Mouse (Mus musculus) bone marrow, adult 2 months (tissue): ENCODE measurements around the gene Tnik. TPM values are rescaled to one million over a fixed set of nuclear protein-coding genes. Genes with fewer than 3 reads are reported as not detected.

ENCODE experiments used
- H3K27ac ChIP-seq: fragments of 200-500 bp; 2 replicates; pipeline ENCODE4 v1.5.1; 2012; ENCODE audit warnings: low read depth, mild to moderate bottlenecking, control low read depth, inconsistent platforms, low read length; ENCODE audit not compliant: control insufficient read depth, poor library complexity, insufficient read depth
- H3K4me1 ChIP-seq: fragments of 200-500 bp; 2 replicates; pipeline ENCODE4 v1.6.1; 2011; ENCODE audit warnings: low read length; ENCODE audit not compliant: control insufficient read depth, insufficient read depth
- H3K4me3 ChIP-seq: fragments of 200-500 bp; replicated peaks from 2 replicates; pipeline ENCODE3; 2011; ENCODE audit warnings: mild to moderate bottlenecking, low read depth, low read length, control low read depth; ENCODE audit not compliant: control insufficient read depth
- CTCF ChIP-seq: fragments of 200-500 bp; IDR thresholded peaks from 2 replicates; pipeline ENCODE4 v1.5.1; 2011; ENCODE audit warnings: low read length, control low read depth; ENCODE audit not compliant: control insufficient read depth, insufficient read depth
- POLR2A ChIP-seq: fragments of 200-500 bp; IDR thresholded peaks from 2 replicates; pipeline ENCODE4 v1.6.1; 2011; ENCODE audit warnings: low read depth, mild to moderate bottlenecking, control low read depth, low read length, borderline replicate concordance; ENCODE audit not compliant: control insufficient read depth
- WGBS: fragments of 180-500 bp; shearing (Covaris S2); methylation state at CpG from one replicate; pipeline ENCODE4 v1.1.7; 2018; 5-methylcytosine and 5-hydroxymethylcytosine counted together
- polyA plus RNA-seq: library from polyadenylated mRNA; stranded (reverse); fragments of >200 nt; gene quantifications from 2 replicates; pipeline ENCODE4 v1.2.4, GENCODE M21; 2011; ENCODE audit warnings: low replicate concordance; ENCODE audit not compliant: missing spikeins, insufficient read depth, insufficient read length

The Tnik gene
- polyA plus RNA-seq, 1 experiment: 25.8 TPM

GRCm38 (mm10) chr3:28578950-28579615, 316.1 kb downstream of the Tnik start:
- WGBS: 87% methylated on average over 18 of the region's 18 CpGs
- no peak for TF ChIP-seq POLR2A
- no peak for TF ChIP-seq CTCF
- Histone ChIP-seq H3K27ac (no peak overlapping the region), H3K4me1 (no peaks in the 10 kb centered on the region), H3K4me3 (no peak overlapping the region)

- H3K4me3 ChIP-seq: no peak overlapping the region
- TF ChIP-seq CTCF: no peak
- TF ChIP-seq POLR2A: no peak
- no peak overlapping the region for H3K27ac ChIP-seq
- WGBS: 73% methylated on average over 9 of the region's 9 CpGs
- no peaks in the 10 kb centered on the region for H3K4me1 ChIP-seq
Observed at GRCm38 (mm10) chr3:28585750-28586465, 322.9 kb downstream of the Tnik start.

- no peak overlapping the region for H3K4me3 ChIP-seq
- 74% methylated on average over 5 of the region's 5 CpGs for WGBS
- no peak overlapping the region for H3K27ac ChIP-seq
- TF ChIP-seq POLR2A: no peak
- TF ChIP-seq CTCF: no peak
- H3K4me1 ChIP-seq: no peaks in the 10 kb centered on the region
Observed at GRCm38 (mm10) chr3:28587808-28588207, 324.8 kb downstream of the Tnik start.

GRCm38 (mm10) chr3:28591345-28591744, 328.3 kb downstream of the Tnik start:
- Histone ChIP-seq H3K4me3 (no peak overlapping the region), H3K4me1 (no peaks in the 10 kb centered on the region), H3K27ac (no peak overlapping the region)
- 83% methylated on average over 7 of the region's 7 CpGs for WGBS
- TF ChIP-seq POLR2A (no peak), CTCF (no peak)

- Histone ChIP-seq H3K4me3 (no peak overlapping the region), H3K4me1 (no peaks in the 10 kb centered on the region), H3K27ac (no peak overlapping the region)
- TF ChIP-seq CTCF: no peak
- no peak for TF ChIP-seq POLR2A
- 92% methylated on average over 16 of the region's 16 CpGs for WGBS
Observed at GRCm38 (mm10) chr3:28593922-28594321, 330.9 kb downstream of the Tnik start.

GRCm38 (mm10) chr3:28599476-28599875, 336.5 kb downstream of the Tnik start:
- WGBS: 91% methylated on average over 2 of the region's 2 CpGs
- TF ChIP-seq POLR2A (no peak), CTCF (no peak)
- H3K4me3 ChIP-seq: no peak overlapping the region
- H3K4me1 ChIP-seq: no peaks in the 10 kb centered on the region
- H3K27ac ChIP-seq: no peak overlapping the region

GRCm38 (mm10) chr3:28606741-28607140, 343.7 kb downstream of the Tnik start:
- no peak overlapping the region for H3K4me3 ChIP-seq
- WGBS: 72% methylated on average over 1 of the region's 1 CpGs
- no peaks in the 10 kb centered on the region for H3K4me1 ChIP-seq
- TF ChIP-seq CTCF: no peak
- TF ChIP-seq POLR2A: no peak
- no peak overlapping the region for H3K27ac ChIP-seq

GRCm38 (mm10) chr3:28612330-28612729, 349.3 kb downstream of the Tnik start:
- WGBS: 81% methylated on average over 5 of the region's 5 CpGs
- Histone ChIP-seq H3K27ac (no peak overlapping the region), H3K4me3 (no peak overlapping the region), H3K4me1 (no peaks in the 10 kb centered on the region)
- TF ChIP-seq POLR2A (no peak), CTCF (no peak)
